Mouse (Mus musculus) megakaryocyte, embryonic 14.5 days (primary cell): ENCODE data around the gene Fxyd5.

Experiments
- FLI1 ChIP-seq: IDR thresholded peaks from 2 replicates; pipeline ENCODE4 v1.6.1; 2012; ENCODE audit warnings: low read length, inconsistent platforms, mixed read lengths
- GATA1 ChIP-seq: IDR thresholded peaks from 3 replicates; pipeline ENCODE4 v1.6.1; 2012; ENCODE audit warnings: mixed read lengths, low read length, inconsistent platforms, borderline replicate concordance

GRCm38 (mm10) chr7:31050487-31050886 lies 8.2 kb upstream of the Fxyd5 start:
- TF ChIP-seq GATA1 (no peak), FLI1 (no peak)
